Mouse (Mus musculus) midbrain, embryonic 14.5 days (tissue): ENCODE measurements around the gene Gm44973. TPM values are rescaled to one million over a fixed set of nuclear protein-coding genes. Genes with fewer than 3 reads are reported as not detected.
A peak's percentile ranks its signal among the peaks of the same experiment; 100 is the strongest.
"Not testable (repeated sequence)": the region's sequence is repeated elsewhere in the genome, so short reads cannot be mapped to it uniquely, and the experiment has no call there.

Experiments
- ATAC-seq: fragments of 200-750 bp; cut with Nextera tagmentation; 2 replicates; pipeline ENCODE4 v1.8.0; 2017; ENCODE audit warnings: moderate number of reproducible peaks, moderate library complexity; ENCODE audit not compliant: low FRiP score, low TSS enrichment
- DNase-seq: peaks from one replicate; pipeline ENCODE4 v3.0.0-alpha.2; 2015
- H3K27ac ChIP-seq: fragments of 300-500 bp; sonication (generic); replicated peaks from 2 replicates; pipeline ENCODE4 v1.5.1; 2014; ENCODE audit warnings: mild to moderate bottlenecking, low read depth, low read length, moderate library complexity
- H3K27me3 ChIP-seq: fragments of 300-500 bp; sonication (generic); 2 replicates; pipeline ENCODE4 v1.6.1; 2014; ENCODE audit warnings: low read length, control low read depth, mixed read lengths; ENCODE audit not compliant: control insufficient read depth, insufficient read depth
- H3K36me3 ChIP-seq: fragments of 300-500 bp; sonication (generic); 2 replicates; pipeline ENCODE4 v1.6.1; 2014; ENCODE audit warnings: low read length, control low read depth; ENCODE audit not compliant: control insufficient read depth, insufficient read depth
- H3K4me1 ChIP-seq: fragments of 300-500 bp; sonication (generic); 2 replicates; pipeline ENCODE4 v1.6.1; 2014; ENCODE audit warnings: mild to moderate bottlenecking, antibody characterized with exemption, low read length, control low read depth; ENCODE audit not compliant: control insufficient read depth, insufficient read depth
- H3K4me2 ChIP-seq: fragments of 300-500 bp; sonication (generic); 2 replicates; pipeline ENCODE4 v1.6.1; 2014; ENCODE audit warnings: mild to moderate bottlenecking, low read length, moderate library complexity
- H3K4me3 ChIP-seq: fragments of 300-500 bp; sonication (generic); replicated peaks from 2 replicates; pipeline ENCODE4 v1.5.1; 2014; ENCODE audit warnings: low read depth, low read length
- H3K9ac ChIP-seq: fragments of 300-500 bp; sonication (generic); replicated peaks from 2 replicates; pipeline ENCODE4 v1.6.1; 2014; ENCODE audit warnings: mild to moderate bottlenecking, low read length, moderate library complexity
- H3K9me3 ChIP-seq: fragments of 300-500 bp; sonication (generic); 2 replicates; pipeline ENCODE4 v1.6.1; 2016; ENCODE audit warnings: low read length, control low read depth, mixed read lengths; ENCODE audit not compliant: control insufficient read depth
- WGBS: fragments of 180-500 bp; shearing (Covaris S2); extraction: QIAGEN DNeasy Blood & Tissue Kit; methylation state at CpG from one replicate; pipeline ENCODE4 v1.1.7; 2014; 5-methylcytosine and 5-hydroxymethylcytosine counted together
- polyA plus RNA-seq: library from polyadenylated mRNA; unstranded; fragments of >200 nt; fragmentation: Nextera tagmentation; extraction: Ambion mirVana; gene quantifications from 2 replicates; pipeline ENCODE4 v1.2.1, GENCODE M21; 2014

Gene Gm44973
- polyA plus RNA-seq, 1 experiment from 2014 or later, result 1.3 TPM

DNA sequence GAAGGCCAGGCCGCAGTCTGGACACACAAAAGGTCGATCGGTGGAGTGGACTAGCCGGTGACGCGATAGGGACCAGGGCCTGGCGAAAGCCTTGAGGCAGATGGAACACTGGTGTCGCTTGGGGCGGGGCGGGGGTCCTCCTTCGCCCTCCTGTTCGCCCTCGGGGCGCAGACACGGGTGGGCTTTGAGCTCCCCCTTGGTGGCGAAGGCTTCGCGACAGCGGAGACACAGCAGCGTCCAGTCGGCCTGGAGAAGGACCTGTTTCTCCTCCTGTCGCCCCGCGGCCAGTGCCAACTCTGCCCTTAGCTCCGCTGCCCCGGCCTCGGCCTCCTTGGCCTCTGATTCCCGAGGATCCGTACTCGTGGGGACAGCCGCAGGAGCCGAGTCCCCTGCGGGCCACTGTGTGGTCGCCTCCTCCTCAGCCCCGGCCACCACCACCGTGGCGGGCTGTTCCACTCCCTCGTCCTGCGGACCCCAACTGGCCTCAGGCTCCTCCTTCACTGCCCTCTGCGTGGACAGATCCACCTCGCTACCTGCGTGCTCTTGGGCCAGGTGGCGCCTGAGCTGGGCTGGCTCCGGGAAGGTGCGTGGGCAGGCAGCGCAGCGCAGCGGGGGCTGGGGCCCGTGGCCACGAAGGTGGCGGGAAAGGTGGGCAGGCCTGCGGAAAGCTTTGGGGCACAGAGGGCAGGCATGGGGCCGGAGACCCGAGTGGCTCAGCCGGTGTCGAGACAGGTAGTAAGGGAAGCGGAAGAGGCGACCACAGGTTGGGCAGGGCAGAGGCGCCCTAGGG lies 21.1 kb upstream of the Gm44973 start:
- no peak for ATAC-seq
- Histone ChIP-seq H3K4me1 (peaks cover 22% of the 10 kb centered on the region), H3K9me3 (no peaks in the 10 kb centered on the region), H3K36me3 (peaks cover 33% of the 10 kb centered on the region), H3K9ac (peak overlapping the region; percentile 37; the same call in 1 of the 2 replicates), H3K4me3 (peak overlapping the region; percentile 81), H3K4me2 (peak overlapping the region; percentile 94), H3K27me3 (no peaks in the 10 kb centered on the region), H3K27ac (no peak overlapping the region)
- 51% methylated on average over 59 of the region's 59 CpGs for WGBS
- DNase-seq, result no peak

DNA sequence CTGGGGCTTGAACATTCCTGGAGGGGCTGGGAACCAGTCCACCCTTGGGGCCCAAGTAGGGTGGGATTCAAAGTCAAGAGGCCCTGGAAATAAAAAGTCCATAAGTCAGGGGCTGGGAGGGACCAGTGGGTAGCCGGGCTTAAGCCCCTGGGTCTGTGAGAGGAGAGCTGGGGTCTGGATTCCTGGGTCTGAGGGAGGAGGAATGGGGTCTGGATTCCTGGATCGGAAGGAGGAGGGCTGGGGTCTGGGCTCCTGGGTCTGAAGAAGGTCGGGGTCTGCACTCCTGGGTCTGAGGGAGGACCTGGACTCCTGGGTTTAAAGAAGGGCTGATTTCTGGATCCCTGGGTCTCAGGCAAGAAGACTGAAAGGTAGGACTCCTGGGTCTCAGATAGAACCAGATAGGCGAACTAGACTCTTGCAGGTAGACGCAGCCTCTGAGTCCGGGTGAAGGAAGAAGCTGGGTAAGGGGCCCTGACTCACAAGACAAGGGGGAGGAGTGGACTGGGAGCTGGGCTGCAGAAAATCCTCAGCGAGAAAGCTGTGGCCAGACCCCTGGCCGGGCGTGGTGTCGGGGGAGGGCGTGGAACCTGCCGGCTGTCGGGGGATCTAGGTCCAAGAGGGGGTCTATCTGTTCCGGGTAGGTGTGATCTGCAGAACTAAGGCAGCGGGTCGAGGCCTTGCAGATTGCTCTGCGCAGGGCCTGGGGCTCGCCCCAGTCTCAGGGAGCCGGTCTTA lies 19.9 kb upstream of the Gm44973 start:
- Histone ChIP-seq H3K4me2 (peak overlapping the region; percentile 94), H3K9me3 (no peaks in the 10 kb centered on the region), H3K4me1 (peaks cover 22% of the 10 kb centered on the region), H3K36me3 (peaks cover 33% of the 10 kb centered on the region), H3K27ac (peak overlapping the region; percentile 89), H3K4me3 (peak overlapping the region; percentile 81), H3K9ac (peak overlapping the region; percentile 94), H3K27me3 (no peaks in the 10 kb centered on the region)
- no peak for ATAC-seq
- no peak for DNase-seq
- WGBS, result 3% methylated on average over 19 of the region's 19 CpGs

GRCm38 (mm10) chr7:4996003-4996895 lies 19.0 kb upstream of the Gm44973 start, which contains the start of gene Zfp579:
Gene Zfp579 (minus strand): TSS chr7:4996158.
- peak; percentile 91 for ATAC-seq
- H3K4me2 ChIP-seq, result peak within 1 kb of the TSS; percentile 94
- no peaks in the 10 kb centered on the region for H3K27me3 ChIP-seq
- peak within 1 kb of the TSS; percentile 89 for H3K27ac ChIP-seq
- H3K9ac ChIP-seq, result peak within 1 kb of the TSS; percentile 94
- WGBS, result 2% methylated on average over 23 of the region's 26 CpGs
- H3K4me1 ChIP-seq, result peaks cover 22% of the 10 kb centered on the region
- peak; percentile 95 for DNase-seq
- no peaks in the 10 kb centered on the region for H3K9me3 ChIP-seq
- peaks cover 31% of the 10 kb centered on the region for H3K36me3 ChIP-seq
- H3K4me3 ChIP-seq, result peak within 1 kb of the TSS; percentile 81

- Histone ChIP-seq H3K4me3 (peak overlapping the region; percentile 81), H3K9me3 (no peaks in the 10 kb centered on the region), H3K4me2 (peak overlapping the region; percentile 94), H3K27me3 (no peaks in the 10 kb centered on the region), H3K27ac (peak overlapping the region; percentile 89; the same call in 1 of the 2 replicates), H3K9ac (peak overlapping the region; percentile 94), H3K36me3 (peaks cover 25% of the 10 kb centered on the region), H3K4me1 (peaks cover 22% of the 10 kb centered on the region)
- no peak for ATAC-seq
- DNase-seq, result no peak
- WGBS, result 67% methylated on average over 7 of the region's 8 CpGs
These were observed 18.4 kb upstream of the Gm44973 start for GRCm38 (mm10) chr7:4996934-4997333.

DNA sequence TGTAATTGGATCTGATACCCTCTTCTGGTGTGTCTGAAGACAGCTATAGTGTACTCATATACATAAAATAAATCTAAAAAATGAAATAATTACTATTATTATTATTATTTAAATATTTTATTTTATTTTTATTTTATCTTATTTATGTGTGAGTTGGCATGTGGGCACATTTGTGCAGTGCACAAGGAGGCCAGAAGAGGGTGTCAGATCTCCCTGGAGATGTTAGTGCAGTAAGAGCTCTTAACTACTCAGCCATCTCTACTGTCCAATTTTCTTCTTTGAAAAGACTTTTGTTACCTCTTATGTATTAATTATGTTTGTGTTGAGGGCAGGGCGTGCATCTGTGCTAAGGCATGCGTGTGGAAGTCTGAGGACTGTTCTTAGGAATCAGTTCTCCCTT lies 15.4 kb upstream of the Gm44973 start:
- Histone ChIP-seq H3K9me3 (no peaks in the 10 kb centered on the region), H3K4me1 (peaks cover 5% of the 10 kb centered on the region), H3K27ac (no peak overlapping the region), H3K36me3 (no peaks in the 10 kb centered on the region), H3K9ac (no peak overlapping the region), H3K27me3 (no peaks in the 10 kb centered on the region), H3K4me2 (no peak overlapping the region), H3K4me3 (no peak overlapping the region)
- ATAC-seq, result no peak
- 82% methylated on average over 2 of the region's 2 CpGs for WGBS
- DNase-seq, result no peak

DNA sequence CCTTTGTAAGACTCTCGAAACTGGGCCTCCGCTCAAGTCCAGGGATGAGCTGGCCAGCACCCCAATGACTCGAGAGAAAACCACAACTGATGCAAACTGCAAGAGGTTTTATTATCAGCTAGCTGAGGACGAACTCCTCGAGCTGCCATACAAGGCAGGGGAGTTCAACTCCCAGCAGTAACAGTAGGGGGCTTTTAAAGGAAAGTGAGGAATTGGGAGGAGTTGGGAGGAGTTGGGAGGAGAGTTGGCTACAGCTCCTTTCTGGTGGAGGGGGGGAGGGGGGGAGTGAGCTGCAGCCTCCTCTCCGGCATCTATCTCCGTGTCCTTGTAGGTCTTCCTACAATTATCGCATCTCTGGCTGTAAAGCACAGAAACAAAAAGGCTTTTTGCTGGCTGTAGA lies 12.4 kb upstream of the Gm44973 start:
- H3K27me3 ChIP-seq, H3K4me1 ChIP-seq, H3K9me3 ChIP-seq, H3K9ac ChIP-seq, H3K4me2 ChIP-seq, DNase-seq, H3K27ac ChIP-seq, ATAC-seq, H3K4me3 ChIP-seq: not testable (repeated sequence)
- H3K36me3 ChIP-seq, result peaks cover 13% of the 10 kb centered on the region
- 75% methylated on average over 8 of the region's 8 CpGs for WGBS

DNA sequence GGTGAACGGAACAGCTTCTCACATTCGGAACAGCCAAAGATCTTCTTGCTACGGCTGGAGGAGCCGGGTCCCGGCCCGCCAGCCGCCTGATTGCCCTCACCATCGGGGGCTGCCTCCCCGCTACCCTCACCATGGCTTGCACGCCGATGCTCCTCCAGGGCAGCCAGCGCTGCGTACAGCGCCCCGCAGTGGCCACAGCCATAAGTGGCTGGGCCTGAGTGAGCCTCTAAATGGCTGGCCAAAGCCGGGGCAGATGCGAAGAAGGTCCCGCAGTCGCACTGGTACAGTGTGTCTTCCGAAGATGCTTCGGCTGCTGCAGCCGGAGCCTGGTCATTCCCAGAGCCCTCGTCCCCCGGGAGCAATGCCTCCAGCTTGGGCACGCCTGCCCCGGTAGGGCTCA lies 7.1 kb upstream of the Gm44973 start:
- Histone ChIP-seq H3K27ac (no peak overlapping the region), H3K36me3 (peaks cover 61% of the 10 kb centered on the region), H3K4me3 (no peak overlapping the region), H3K4me2 (no peak overlapping the region), H3K9me3 (no peaks in the 10 kb centered on the region), H3K27me3 (no peaks in the 10 kb centered on the region), H3K9ac (no peak overlapping the region), H3K4me1 (no peaks in the 10 kb centered on the region)
- no peak for ATAC-seq
- WGBS, result 97% methylated on average over 26 of the region's 26 CpGs
- no peak for DNase-seq

DNA sequence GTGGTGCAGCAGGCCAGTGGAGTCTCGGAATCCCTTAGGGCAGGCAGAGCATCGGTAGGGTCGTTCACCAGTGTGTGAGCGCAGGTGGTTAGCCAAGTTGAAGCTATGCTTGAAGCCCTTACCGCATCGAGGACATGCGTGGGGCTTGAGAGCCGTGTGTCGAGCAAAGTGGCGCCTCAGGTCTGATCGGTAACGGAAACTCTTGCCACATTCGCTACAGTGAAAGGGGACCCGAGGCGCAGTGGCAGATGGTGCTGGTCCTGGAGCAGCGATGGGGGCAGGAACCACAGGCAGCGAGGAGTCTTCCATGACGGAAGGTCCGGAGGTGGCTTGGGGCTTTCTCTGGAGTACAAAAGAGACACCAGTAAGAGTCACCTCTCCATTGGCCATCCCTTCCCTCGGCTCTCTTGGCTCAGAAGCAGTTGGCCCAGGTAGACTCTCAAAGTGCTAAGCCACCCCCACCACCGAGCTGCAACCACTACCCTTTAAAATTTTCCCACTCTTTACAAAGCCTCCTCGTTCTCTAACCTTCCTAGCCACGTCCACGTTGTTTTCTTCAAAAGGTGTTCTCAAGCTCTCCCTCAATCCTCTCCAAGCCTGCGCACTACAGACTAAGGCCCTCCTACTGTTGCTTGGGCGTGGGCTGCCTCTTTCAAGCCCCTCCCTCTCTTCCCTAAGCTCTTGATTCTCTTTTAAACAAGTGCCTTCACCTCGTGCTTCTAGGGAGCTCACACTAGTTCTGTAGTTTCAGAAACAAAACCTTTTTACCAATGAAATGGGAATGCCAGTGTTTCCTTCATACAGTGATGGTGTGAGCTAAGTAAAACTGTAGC lies 2.4 kb upstream of the Gm44973 start:
- no peak overlapping the region for H3K27ac ChIP-seq

More for the DNA sequence above, 2.4 kb upstream of the Gm44973 start:
- Histone ChIP-seq H3K4me3 (no peak overlapping the region), H3K27me3 (no peaks in the 10 kb centered on the region), H3K9ac (no peak overlapping the region), H3K36me3 (peaks cover 48% of the 10 kb centered on the region), H3K9me3 (no peaks in the 10 kb centered on the region), H3K4me1 (no peaks in the 10 kb centered on the region), H3K4me2 (no peak overlapping the region)
- no peak for ATAC-seq
- 93% methylated on average over 27 of the region's 27 CpGs for WGBS
- no peak for DNase-seq
